Mouse (Mus musculus): ENCODE data around the gene Ero1lb. TPM values are rescaled to one million over a fixed set of nuclear protein-coding genes. Genes with fewer than 3 reads are reported as not detected.
"Not testable (repeated sequence)": the region's sequence is repeated elsewhere in the genome, so short reads cannot be mapped to it uniquely, and the experiment has no call there.

The Ero1lb gene
- total RNA-seq, 2 experiments from 2014 or later, result 5.4 to 6.3 TPM

DNA sequence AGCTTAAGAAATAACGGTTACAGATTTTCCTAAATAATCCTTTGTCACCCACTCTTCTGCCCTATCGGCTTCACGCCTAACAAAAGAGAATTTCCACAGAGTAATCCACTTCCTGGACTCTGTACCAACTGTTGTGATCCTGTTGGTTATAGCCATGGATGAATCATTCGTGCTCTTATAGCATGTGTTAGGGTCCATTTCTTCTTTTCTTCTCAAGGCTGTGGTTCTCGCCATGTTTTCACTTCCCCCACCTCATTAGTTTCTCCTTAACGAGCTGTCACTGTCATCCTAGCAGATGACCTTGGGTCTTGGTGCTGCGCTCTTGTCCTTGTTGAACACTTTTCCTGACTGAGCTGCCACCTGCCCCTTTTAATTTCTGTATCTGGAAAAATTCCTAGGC is 4.1 kb downstream of the Ero1lb start:
- DNase-seq, result no peak
- intact Hi-C loops (cut with DNase I), result no loop called here

DNA sequence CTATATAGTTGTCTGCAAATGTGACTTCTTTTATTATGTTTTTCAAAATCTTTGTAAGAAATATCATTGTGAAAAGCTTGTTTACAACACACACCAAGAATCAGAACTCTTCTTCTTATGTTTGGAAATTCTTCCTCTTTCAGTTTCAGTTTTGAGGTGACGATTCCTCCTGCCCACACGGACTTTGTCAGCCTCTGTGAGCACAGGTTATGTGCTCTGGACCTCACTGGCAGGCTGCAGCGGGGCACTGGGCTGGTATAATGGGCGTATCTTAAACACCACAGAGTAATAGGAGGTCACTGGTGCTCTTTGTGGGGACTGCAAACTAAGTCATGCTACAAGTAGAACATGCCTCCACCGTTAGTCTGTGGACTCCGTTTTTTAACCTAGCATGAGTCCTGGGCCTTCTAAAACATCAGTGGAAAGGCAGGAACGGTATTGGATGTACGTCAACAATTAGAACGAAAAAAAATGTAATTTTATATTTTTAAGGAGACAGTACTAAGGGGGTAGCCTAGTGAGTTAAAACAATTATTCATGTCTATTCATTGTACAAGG is 9.4 kb downstream of the Ero1lb start:
- DNase-seq, result no peak
- intact Hi-C loops (cut with DNase I), result no loop called here

DNA sequence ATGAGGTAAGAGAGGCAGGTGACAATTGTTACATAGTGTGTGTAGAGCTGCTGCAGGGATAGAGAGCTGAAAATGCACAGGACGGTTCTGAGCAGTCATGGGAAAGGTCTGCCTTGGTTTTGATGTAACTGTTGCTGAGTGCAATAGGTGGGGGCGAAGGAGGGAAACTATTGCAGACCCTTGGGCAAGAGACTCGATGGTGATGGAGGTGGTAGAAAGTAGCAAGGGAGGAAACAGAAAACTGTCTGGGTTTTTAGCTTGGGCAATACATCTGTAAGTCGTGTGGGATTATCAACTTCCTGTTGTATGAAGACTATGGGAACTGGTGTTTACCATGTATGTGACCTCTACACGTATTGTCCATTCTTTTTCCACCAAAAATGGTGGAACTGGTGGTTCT is 12.5 kb downstream of the Ero1lb start:
- intact Hi-C loops (cut with DNase I), result no loop called here

DNA sequence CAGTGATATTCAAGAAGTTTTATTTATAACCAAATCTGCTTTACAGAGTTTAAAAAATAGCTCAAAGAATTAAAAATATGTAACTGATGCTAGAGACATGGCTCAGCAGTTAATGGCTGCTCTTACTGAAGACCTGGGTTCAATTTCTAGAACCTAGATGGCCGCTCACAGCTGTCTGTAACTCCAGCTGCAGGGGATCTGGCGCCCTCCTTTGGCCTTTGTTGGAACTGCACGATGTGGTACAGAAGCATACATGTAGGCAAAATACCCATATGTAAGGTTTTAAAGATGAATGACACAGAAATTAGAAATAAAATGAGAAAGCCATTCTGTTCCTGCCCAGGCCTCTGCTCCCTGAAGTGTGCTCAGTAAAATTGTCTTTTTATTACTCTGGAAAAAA is 23.3 kb downstream of the Ero1lb start:
- DNase-seq, result peak; percentile 39
- intact Hi-C loops (cut with DNase I), result no loop called here

More for the DNA sequence above, 12.5 kb downstream of the Ero1lb start:
- DNase-seq, result no peak

DNA sequence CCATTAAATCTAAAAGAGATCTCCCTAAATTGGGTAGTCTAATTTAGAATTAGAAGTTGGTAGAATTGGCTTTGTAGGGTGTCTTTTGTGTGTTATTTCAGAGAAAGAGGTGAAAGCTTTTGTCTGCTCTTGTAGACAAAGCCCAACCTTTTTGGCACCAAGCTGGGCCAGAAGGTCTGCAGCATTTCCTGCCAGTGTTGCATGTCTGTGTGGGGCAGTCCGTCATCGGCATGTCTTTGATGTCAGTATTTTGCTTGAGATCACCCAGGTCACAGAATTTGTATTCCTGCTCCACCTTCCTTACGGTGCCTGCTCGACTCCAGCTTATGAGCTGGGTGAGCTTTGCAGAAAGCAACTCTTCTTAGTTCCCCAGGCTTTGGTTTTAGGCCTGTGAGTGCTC is 31.4 kb downstream of the Ero1lb start:
- intact Hi-C loops (cut with DNase I); DNase-seq: not testable (repeated sequence)

DNA sequence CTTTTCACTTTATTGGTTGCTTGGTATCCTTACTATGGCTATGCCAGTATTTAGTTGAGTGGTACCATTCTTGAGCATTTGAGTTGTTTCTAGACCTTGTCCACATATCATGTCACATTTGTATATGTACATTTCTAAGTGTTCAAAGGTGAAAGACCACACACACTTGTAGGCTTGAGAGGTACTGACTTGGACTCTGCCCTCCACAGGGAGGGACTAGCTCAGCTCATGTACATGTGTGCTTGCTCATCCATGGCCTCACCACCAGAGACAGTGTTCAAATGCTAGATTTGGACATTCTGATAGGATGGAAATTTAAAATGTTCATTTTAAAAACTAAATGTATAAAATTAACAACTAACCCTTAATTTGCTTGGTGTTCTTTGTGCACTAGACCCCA is 44.5 kb downstream of the Ero1lb start:
- intact Hi-C loops (cut with DNase I); DNase-seq: not testable (repeated sequence)

DNA sequence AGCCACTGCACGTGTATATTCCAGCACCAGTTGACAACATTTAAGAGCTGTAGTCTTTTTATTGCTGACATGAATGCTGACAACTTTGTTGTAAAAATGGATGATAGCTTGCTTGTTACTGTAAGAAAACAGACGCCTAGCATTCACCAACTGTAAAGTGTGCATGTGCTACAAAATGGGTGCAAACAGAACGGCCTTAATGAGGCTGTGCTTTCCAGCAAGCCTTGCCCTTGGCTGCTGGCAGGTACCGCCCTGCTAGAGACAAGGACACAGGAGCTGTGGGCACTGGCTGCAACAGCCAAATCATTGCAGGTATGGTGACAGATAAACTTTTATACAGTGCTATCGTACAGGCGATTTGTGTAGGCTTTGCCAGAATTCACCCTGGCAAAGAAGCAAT is 48.4 kb downstream of the Ero1lb start:
- DNase-seq; intact Hi-C loops (cut with DNase I): not testable (repeated sequence)

DNA sequence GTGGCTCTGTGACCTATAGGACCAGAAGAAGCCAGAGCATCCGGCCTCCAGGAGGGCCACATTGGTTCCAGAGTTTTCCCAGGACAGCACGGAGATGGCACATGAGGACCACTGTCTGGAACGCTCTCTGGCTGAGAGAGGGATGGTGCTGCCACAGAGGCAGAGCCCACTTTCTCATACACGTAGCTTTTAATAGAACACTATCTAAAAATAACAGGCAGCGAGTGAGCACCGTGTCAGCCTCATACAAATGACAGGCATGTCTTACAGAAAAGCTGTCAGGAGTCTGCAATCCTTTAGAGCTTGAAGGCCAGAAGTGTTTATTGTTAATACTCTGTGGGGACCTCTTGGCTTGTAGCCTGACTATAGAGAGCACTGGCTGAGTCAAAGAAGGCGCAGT is 48.9 kb downstream of the Ero1lb start:
- DNase-seq; intact Hi-C loops (cut with DNase I): not testable (repeated sequence)

DNA sequence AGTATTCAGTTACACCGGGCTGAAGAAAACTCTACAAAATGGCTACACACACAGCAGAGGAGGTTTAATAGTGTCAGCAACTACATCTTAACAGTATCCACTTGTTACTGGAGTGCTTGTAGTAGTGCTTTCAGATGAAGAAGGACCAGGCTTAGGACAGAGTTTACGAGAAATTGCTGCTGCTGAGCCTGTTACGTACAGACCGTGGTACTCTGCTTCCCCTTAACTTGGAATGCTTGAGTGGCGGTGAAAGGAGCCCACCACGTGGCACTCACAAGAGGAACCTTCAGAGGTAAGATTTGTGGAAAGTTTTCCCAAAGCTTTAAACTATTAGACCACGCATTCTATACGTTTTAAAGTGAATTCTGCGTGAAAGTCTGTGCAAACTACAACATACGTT is 49.3 kb downstream of the Ero1lb start:
- intact Hi-C loops (cut with DNase I), result not testable (repeated sequence)

DNA sequence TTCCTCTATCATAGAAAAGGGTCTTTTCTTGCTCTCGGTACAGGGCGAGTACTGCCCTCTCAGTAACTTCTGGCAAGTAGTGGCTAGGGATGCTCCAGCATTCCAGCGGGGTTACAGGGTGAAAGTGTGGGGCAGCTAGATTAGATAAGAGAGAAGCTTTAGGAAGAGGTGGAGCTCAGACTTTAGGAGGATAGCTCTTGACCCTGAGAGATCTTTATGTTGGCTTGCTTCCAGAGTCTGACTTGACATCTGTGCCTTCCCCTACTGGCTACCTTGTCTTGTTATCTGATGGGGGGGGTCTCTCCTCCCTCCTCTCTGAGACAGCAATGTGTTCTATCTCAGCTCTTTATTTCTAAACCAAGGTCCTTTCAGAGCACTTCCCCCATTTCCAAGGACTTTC is 50.8 kb downstream of the Ero1lb start:
- DNase-seq; intact Hi-C loops (cut with DNase I): not testable (repeated sequence)

More for the DNA sequence above, 49.3 kb downstream of the Ero1lb start:
- DNase-seq, result not testable (repeated sequence)

DNA sequence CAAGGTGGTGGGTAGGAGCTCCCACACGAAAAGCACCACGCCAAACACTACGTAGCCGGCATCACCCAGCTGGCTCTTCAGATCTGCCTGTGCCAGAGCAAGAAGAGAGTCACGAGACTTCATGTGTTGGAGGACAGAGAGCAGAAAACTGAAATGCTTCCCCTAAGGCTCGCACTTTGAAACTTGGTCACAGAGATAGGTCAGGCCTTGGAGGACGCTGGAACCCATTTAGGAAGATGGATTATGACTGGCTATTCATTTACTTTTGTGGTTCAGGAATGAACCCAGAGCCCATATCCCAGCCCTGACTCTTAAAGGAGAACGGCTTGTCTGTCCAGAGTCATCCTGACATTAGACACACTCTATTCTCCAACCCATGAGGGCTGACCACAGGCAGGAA is 54.1 kb downstream of the Ero1lb start:
- DNase-seq; intact Hi-C loops (cut with DNase I): not testable (repeated sequence)

DNA sequence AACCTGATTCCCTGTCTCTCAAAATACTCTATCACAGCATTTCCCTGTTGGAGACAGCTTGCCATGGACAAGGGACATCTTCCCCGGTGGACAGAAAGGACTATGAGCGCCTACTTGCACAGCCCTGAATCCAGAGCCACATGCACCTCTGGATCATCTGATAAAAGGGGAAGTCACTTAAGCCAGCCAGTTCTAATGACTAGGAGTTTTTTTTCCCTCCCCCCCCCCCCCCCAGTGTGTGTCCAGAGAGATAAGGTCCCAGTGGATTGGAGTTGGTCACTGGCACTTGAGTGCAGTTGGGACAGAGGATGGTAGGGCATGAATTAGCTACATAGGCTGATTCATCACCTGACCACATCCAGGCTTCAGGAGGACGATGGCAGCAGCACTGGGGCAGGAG is 60.4 kb downstream of the Ero1lb start:
- intact Hi-C loops (cut with DNase I), result not testable (repeated sequence)

DNA sequence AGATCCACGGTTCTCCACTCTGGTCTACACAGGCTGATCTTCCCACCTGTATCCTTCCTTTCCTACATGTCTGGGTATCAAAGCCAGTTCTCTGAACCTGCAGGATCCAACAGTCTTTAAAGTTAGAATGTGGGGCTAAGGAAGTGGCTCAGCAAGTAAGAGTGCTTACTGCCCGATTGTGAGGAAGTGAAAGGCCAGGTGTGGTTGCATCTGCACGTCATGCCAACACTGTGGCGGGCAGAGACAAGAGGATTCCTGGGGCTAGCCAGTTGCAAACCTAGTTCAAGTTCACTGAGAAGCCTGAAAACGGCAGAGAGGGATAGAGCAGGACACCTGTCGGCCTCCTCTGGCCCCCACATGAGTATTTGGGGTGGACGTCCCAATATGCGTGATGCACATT is 62.1 kb downstream of the Ero1lb start:
- intact Hi-C loops (cut with DNase I); DNase-seq: not testable (repeated sequence)

More for the DNA sequence above, 60.4 kb downstream of the Ero1lb start:
- not testable (repeated sequence) for DNase-seq

DNA sequence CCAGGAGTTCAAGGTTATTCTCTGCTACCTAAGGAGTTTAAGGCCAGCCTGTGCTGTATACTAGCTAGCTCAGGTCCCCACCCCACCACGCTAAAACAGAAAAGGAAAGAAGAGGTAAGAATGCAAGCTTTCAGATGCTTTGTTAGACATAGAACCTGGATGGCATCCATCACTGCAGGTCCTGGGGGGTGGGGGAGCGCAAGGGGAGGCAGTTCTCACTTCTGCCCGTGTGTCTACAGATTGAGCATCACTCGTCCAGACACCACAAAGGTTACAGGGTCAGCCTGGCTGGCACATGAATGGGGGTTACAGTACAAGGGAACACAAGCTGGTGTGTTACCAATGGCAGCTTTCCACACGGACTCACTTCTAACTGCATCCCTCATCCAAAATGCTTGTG is 62.5 kb downstream of the Ero1lb start:
- intact Hi-C loops (cut with DNase I); DNase-seq: not testable (repeated sequence)

DNA sequence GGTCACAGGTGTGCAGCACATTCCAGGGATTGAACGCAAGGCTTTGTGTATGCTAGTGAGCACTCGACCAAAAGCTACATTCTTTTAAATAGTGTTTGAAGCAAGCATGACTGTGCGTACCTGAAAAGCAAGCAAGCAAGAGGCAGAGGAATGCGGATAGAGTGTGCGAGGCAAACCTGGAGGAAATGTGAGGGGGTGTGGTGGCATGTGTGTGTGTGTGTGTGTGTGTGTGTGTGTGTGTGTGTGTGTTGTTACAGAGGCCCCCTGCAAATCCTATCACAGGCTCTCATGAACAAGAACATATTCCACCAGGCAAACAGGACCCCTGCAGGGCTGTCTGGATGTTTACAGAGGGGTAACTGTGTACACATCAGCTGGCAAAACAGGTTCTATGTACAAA is 64.6 kb downstream of the Ero1lb start:
- DNase-seq, result not testable (repeated sequence)
- intact Hi-C loops (cut with DNase I), result loop anchor here (10.0 kb wide), 1 partner anchor 745 kb away; no protein-coding TSS in a partner anchor

DNA sequence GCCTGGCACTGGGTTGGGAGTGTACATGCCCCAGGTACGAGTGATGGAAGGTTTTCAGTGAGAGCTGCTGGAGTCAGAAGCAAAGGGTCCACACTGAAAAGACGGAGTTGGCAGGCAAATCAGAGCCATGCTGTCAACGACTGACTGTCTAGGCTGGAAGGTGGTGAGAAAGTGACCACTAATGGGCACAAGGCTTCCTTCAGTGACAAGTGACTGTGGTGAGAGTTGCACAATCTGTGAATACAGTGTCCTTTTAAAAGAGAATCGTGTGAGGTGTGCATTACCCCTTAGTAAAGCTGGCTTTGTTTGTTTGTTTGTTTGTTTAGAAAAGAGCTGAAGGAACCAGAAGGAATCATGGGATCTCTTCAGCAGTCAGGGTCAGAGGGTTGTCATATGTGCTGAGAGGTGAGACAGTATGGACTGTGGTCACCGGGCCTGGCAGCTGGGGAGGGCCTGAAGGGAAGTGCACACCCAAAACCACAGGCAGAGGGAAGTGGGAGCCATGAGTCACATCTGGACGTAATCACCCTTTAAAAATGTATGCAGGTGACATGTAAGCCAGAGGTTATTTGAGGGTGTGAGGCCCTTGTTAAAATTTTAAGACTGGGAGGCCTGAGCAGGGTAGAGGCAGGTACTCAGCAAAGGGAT is 69.4 kb downstream of the Ero1lb start:
- DNase-seq, result not testable (repeated sequence)
- intact Hi-C loops (cut with DNase I), result loop anchor here (10.0 kb wide), 1 partner anchor 740 kb away; no protein-coding TSS in a partner anchor

DNA sequence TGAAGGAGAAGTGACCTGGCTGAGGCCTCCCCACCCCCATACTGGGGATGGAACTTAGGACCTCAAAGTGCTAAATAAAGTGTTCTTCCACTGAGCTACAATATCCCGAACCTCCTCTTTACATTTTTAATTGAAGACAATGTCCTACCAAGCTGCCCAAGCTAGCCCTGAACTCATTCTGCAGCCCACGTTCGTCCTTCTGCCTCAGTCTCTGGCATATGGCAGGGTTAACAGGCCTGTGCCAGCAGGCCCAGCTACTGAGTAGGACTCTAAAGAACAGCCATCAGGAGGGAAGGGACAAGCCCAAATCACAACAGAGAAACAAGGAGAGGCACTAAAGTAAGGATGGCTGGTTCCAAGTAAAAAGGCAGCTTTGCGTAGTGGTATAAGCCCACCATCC is 77.1 kb downstream of the Ero1lb start:
- not testable (repeated sequence) for DNase-seq

DNA sequence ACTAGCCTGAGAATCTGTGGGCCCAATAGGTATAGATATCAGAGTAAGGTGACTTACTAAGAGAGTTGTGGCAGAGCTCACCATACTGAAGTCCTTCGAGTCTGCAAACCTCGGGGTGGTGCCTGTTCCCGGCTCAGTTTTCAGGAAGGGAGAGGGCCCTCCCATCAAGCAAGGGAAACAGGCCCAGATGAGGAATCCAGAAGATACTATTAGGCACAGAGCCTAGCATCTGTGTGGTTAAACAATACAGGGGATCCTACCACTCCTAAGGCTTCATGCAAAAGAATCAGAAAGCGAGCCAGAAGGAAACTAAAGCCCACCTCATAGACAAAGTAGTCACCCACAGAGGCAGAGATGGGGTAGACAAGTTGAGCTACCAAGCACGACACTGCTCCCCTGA is 81.0 kb downstream of the Ero1lb start:
- DNase-seq, result not testable (repeated sequence)

More for the DNA sequence above, 77.1 kb downstream of the Ero1lb start:
- intact Hi-C loops (cut with DNase I), result not testable (repeated sequence)

DNA sequence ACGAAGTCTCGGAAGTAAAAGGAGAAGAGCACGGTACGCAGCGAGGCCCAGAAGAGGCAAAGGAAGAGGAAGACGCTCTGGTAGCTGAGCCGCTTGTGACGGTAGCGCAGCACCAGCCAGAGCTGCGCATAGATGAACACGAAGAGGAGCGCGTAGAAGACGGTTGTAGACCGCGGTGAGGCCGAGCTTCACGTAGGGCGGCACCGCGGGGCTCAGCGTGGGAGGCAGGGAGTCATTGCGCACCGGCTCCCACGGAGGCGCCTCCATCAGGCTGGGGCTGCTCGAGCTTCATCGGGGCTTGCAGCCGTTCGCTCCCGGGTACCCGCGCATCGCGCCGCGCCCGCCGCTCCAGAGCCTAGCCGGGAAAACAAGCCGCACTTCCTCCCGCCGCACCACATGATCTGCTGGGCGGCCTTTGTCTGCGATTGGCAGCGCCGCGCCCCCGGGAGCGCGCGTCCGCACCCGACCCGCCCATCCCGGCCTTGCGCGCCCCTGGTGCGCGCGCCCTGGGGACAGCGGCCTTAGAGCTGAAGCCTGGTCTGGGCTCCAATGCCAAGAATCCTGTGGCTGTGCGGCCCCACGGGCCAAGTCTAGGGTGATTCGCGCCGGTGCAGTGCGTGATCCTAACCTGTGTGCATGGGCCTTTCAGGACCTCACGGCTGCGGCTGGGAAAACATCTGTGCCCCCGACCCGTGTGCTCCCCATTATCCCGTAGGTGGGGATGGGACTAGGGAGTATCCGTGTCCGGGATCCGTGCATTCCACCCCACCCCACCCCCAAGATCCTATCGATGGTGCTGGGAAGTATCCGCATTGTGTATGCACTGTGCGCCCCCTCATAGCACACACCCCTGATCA is 84.6 kb downstream of the Ero1lb start:
- intact Hi-C loops (cut with DNase I), result not testable (repeated sequence)
- peak; percentile 70 for DNase-seq

More for the DNA sequence above, 81.0 kb downstream of the Ero1lb start:
- intact Hi-C loops (cut with DNase I), result not testable (repeated sequence)

DNA sequence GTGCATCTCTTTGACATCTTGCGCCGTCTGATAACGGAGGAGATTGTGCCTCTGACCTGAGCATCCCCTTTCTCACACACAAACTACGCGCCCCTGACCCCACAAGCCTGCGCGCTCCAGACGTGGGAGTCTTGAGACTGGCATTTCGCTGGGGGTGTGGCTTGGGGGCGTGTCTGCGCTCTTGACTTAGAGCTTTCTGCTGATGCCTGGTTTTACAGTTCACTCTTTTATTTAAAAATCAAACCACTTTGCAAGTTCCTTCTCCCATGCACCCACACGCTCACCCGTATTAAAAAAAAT is 85.2 kb downstream of the Ero1lb start:
- peak; percentile 62 for DNase-seq
- intact Hi-C loops (cut with DNase I), result not testable (repeated sequence)
